Mouse (Mus musculus) cortical plate, adult 2 months (tissue): ENCODE measurements around the gene 1700092M07Rik.

ENCODE experiments used
- CTCF ChIP-seq: fragments of 200-500 bp; IDR thresholded peaks from 2 replicates; pipeline ENCODE4 v1.5.1; 2011; ENCODE audit warnings: mild to moderate bottlenecking, control low read depth, low read length; ENCODE audit not compliant: insufficient read depth; ENCODE audit errors: extremely low read depth
- POLR2A ChIP-seq: fragments of 200-500 bp; IDR thresholded peaks from 2 replicates; pipeline ENCODE4 v1.6.1; 2011; ENCODE audit warnings: mild to moderate bottlenecking, low read length, control low read depth; ENCODE audit not compliant: insufficient read depth; ENCODE audit errors: extremely low read depth

DNA sequence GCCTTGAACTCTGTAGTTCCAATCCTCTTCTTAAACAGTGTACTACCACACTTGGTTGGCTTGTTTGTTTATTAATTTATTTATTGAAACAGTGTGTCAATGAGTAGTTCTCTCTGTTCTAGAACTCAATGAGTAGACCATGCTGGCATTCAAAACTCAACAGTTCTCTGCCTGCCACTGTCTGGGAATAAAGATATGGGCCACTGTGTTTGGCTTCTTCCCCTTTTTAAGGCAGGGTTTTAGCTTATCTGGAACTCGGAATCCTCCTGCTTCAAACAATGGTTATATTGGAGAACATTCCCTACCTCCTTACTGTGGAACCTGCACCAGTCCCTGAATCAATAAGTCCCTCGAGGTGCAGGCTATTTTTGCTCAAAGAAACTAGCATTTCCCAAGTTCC is 18.4 kb downstream of the 1700092M07Rik start:
- TF ChIP-seq POLR2A (no peak), CTCF (no peak)
